Mouse (Mus musculus): Measurements from ENCODE around the gene Erbb3.

The Erbb3 gene

DNA sequence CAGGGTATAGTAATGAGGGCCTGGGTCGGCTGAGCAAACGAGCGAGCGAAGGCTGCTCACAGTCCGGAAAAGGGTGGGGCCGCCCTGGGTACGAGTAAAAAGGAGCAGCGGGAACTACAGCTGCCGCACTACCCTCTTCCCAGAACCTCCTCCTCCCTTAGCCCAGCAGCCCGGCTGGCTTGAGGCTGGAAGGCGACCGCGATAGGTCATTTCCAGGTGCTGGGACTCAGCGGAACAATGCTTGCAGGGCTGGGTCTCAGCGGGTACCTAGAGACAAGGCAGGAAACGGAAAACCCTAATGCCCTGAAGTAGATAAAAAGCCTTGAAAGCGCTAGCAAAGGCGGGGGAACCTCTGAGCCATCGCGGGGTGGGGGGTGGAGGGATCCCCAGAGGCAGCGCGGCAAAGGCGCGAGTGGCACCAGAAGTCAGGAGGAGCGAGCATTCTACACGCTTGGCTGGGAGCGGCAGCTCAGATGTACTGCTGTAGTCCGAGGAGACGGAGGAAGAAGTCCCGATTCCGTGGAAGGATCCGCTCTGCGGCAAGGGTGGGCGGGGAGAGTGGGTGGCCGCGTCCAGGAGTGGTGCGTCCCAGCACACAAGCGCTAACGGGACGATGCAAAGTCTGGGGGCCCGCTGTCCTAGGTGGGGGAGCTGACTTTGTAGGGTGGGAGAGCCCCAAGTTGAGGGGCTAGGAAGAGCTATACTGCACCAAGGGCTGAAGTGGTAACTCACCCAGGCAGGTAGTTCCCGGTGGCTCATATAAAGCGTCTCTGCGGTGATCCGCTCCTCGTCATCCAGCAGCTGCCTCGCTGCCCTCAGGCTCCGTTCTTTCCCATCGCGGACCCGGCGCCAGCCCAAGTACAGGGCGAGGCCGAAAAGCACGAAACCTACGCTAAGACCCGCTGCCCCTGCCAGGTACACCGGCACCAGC lies 64.5 kb downstream of the Erbb3 start:
- peak; percentile 75 to 78 for DNase-seq

- DNase-seq = no peak
These were observed 65.2 kb downstream of the Erbb3 start for GRCm38 (mm10) chr10:128524111-128524731.

DNA sequence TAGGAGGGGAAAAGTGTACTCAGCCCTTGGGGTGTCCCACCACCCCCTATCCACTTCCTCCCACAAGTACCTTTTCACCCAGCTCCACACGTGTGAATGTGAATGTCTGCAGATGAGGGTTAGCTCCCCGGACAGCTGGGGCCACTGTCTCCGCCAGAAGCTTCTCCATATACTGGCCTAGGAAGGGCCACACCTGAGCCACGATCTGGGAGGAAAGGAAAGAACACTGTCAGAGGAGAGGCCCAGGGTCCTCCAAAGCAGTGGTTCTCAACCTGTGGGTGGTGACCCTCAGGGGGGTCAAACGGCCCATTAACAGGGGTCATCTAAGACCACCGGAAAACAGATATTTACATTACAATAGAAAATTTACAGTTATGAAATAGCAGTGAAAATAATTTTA lies 67.1 kb downstream of the Erbb3 start:
- no peak for DNase-seq

DNA sequence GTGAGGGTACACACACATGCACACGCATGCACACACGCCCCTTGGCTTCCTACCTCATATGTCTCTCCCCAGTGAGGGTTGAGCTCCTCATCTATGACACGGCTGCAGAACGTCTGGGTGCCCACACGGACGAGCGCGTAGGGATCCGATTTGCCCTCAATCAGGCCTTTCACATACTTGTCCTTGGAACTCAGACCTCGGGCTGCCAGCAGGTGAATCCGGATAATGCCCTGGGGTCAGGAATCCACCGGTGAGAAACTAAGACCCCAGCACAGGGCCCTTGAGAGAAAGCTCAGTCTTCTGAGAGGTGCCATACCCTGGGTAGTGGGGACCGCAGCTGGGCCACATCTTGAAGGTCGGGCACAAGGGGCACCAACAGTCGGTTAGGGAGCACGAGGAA lies 68.9 kb downstream of the Erbb3 start:
- no peak for DNase-seq

- DNase-seq = peak; percentile 59 to 75
These were observed 70.6 kb downstream of the Erbb3 start for GRCm38 (mm10) chr10:128518833-128519232.
